Mouse (Mus musculus) cerebellum, postnatal 10 days (tissue): Measurements from ENCODE around the gene Tnik.

ENCODE experiments used
- DNase-seq, 2 experiments: peaks; one replicate each; pipeline ENCODE4 v3.0.0; 2021; ENCODE audit warnings: mixed read lengths in 2 of 2

Gene Tnik

GRCm38 (mm10) chr3:28264841-28265150 lies 1.8 kb downstream of the Tnik start:
- DNase-seq: no peak

- peak; percentile 69 to 74 for DNase-seq
Measured at GRCm38 (mm10) chr3:28265183-28265582, 2.2 kb downstream of the Tnik start.

GRCm38 (mm10) chr3:28265656-28266055 lies 2.6 kb downstream of the Tnik start:
- DNase-seq: peak; percentile 74 to 84

GRCm38 (mm10) chr3:28267211-28267610 lies 4.2 kb downstream of the Tnik start:
- DNase-seq: no peak

- DNase-seq: peak; percentile 49 to 64
Measured at GRCm38 (mm10) chr3:28269716-28270115, 6.7 kb downstream of the Tnik start.

- DNase-seq: no peak
Measured at GRCm38 (mm10) chr3:28271884-28272283, 8.9 kb downstream of the Tnik start.

- no peak for DNase-seq
Measured at GRCm38 (mm10) chr3:28274763-28275162, 11.7 kb downstream of the Tnik start.

- peak in 1 of 2 experiments; percentile 39 for DNase-seq
Measured at GRCm38 (mm10) chr3:28289693-28290092, 26.7 kb downstream of the Tnik start.

GRCm38 (mm10) chr3:28301378-28301777 lies 38.4 kb downstream of the Tnik start:
- no peak for DNase-seq

- no peak for DNase-seq
Measured at GRCm38 (mm10) chr3:28303915-28304314, 40.9 kb downstream of the Tnik start.

GRCm38 (mm10) chr3:28306852-28307251 lies 43.8 kb downstream of the Tnik start:
- no peak for DNase-seq

GRCm38 (mm10) chr3:28314438-28314837 lies 51.4 kb downstream of the Tnik start:
- DNase-seq: peak; percentile 34 to 55

- no peak for DNase-seq
Measured at GRCm38 (mm10) chr3:28317339-28317738, 54.3 kb downstream of the Tnik start.

- DNase-seq: no peak
Measured at GRCm38 (mm10) chr3:28321635-28322034, 58.6 kb downstream of the Tnik start.

- DNase-seq: no peak
Measured at GRCm38 (mm10) chr3:28325613-28326233, 62.7 kb downstream of the Tnik start.

GRCm38 (mm10) chr3:28332316-28332715 lies 69.3 kb downstream of the Tnik start:
- DNase-seq: peak; percentile 60 to 66

- peak; percentile 63 to 66 for DNase-seq
Measured at GRCm38 (mm10) chr3:28333869-28334268, 70.9 kb downstream of the Tnik start.

- DNase-seq: no peak
Measured at GRCm38 (mm10) chr3:28334547-28334946, 71.5 kb downstream of the Tnik start.

- DNase-seq: no peak
Measured at GRCm38 (mm10) chr3:28340071-28340470, 77.1 kb downstream of the Tnik start.

GRCm38 (mm10) chr3:28343204-28343603 lies 80.2 kb downstream of the Tnik start:
- DNase-seq: no peak

GRCm38 (mm10) chr3:28343661-28344060 lies 80.6 kb downstream of the Tnik start:
- peak in 1 of 2 experiments; percentile 27 for DNase-seq

GRCm38 (mm10) chr3:28345446-28345845 lies 82.4 kb downstream of the Tnik start:
- DNase-seq: peak; percentile 91 to 95

- DNase-seq: peak; percentile 55 to 69
Measured at GRCm38 (mm10) chr3:28345961-28346360, 82.9 kb downstream of the Tnik start.

- DNase-seq: peak; percentile 49 to 72
Measured at GRCm38 (mm10) chr3:28346476-28346875, 83.5 kb downstream of the Tnik start.

- peak; percentile 55 to 80 for DNase-seq
Measured at GRCm38 (mm10) chr3:28348746-28349145, 85.7 kb downstream of the Tnik start.
